Mouse (Mus musculus) myocyte (in vitro differentiated cells): ENCODE results near the gene Usp46. TPM values are rescaled to one million over a fixed set of nuclear protein-coding genes. Genes with fewer than 3 reads are reported as not detected.

Experiments
- H3K27me3 ChIP-seq: one replicate; pipeline ENCODE4 v1.6.1; 2011; ENCODE audit not compliant: control insufficient read depth, insufficient read depth, insufficient read length
- H3K36me3 ChIP-seq: one replicate; pipeline ENCODE4 v1.6.1; 2011; ENCODE audit not compliant: control insufficient read depth, insufficient read depth
- H3K4me2 ChIP-seq: one replicate; pipeline ENCODE4 v1.6.1; 2011; ENCODE audit warnings: low read depth, control low read depth
- H3K4me3 ChIP-seq: one replicate; pipeline ENCODE4 v1.5.1; 2011; ENCODE audit warnings: mild to moderate bottlenecking, control low read depth, moderate library complexity
- H3K79me2 ChIP-seq: one replicate; pipeline ENCODE4 v1.6.1; 2011; ENCODE audit not compliant: control insufficient read depth, insufficient read depth
- H3ac ChIP-seq: one replicate; pipeline ENCODE4 v1.6.1; 2011; ENCODE audit not compliant: control insufficient read depth, insufficient read length
- CEBPB ChIP-seq: IDR thresholded peaks from 2 replicates; pipeline ENCODE4 v1.6.1; 2011; ENCODE audit warnings: mild to moderate bottlenecking, moderate library complexity; ENCODE audit not compliant: poor library complexity, insufficient read depth, severe bottlenecking
- E2F4 ChIP-seq: IDR thresholded peaks from one replicate; pipeline ENCODE4 v1.6.1; 2011; ENCODE audit warnings: mild to moderate bottlenecking, control low read depth, moderate library complexity; ENCODE audit not compliant: insufficient read depth
- MAX ChIP-seq: IDR thresholded peaks from one replicate; pipeline ENCODE4 v1.6.1; 2011; ENCODE audit warnings: low read depth, mild to moderate bottlenecking, control low read depth
- MYOD1 ChIP-seq, 3 experiments: IDR thresholded peaks; one replicate each; pipeline ENCODE4 v1.6.1; 2011; ENCODE audit warnings: control low read depth in 2 of 3, low read depth in 2 of 3, mild to moderate bottlenecking in 2 of 3, moderate library complexity in 1 of 3; ENCODE audit not compliant: insufficient read length in 2 of 3, control insufficient read depth in 1 of 3
- MYOG ChIP-seq, 3 experiments: IDR thresholded peaks; one replicate each; pipeline ENCODE4 v1.6.1; 2011; ENCODE audit warnings: control low read depth in 2 of 3, low read depth in 2 of 3, mild to moderate bottlenecking in 2 of 3; ENCODE audit not compliant: insufficient read length in 2 of 3, control insufficient read depth in 1 of 3, insufficient read depth in 1 of 3
- POLR2A ChIP-seq: IDR thresholded peaks from one replicate; pipeline ENCODE4 v1.6.1; 2011; ENCODE audit warnings: low read depth, mild to moderate bottlenecking, control low read depth, moderate library complexity; ENCODE audit not compliant: insufficient read length
- POLR2AphosphoS2 ChIP-seq: IDR thresholded peaks from one replicate; pipeline ENCODE4 v1.6.1; 2011; ENCODE audit warnings: low read depth, control low read depth; ENCODE audit not compliant: insufficient read length
- REST ChIP-seq: IDR thresholded peaks from one replicate; pipeline ENCODE4 v1.6.1; 2011; ENCODE audit warnings: mild to moderate bottlenecking, control low read depth, moderate library complexity; ENCODE audit not compliant: insufficient read depth, insufficient read length
- SRF ChIP-seq: IDR thresholded peaks from one replicate; pipeline ENCODE4 v1.6.1; 2011; ENCODE audit warnings: low read depth; ENCODE audit not compliant: control insufficient read depth, insufficient read length
- TCF12 ChIP-seq: IDR thresholded peaks from one replicate; pipeline ENCODE4 v1.6.1; 2011; ENCODE audit warnings: mild to moderate bottlenecking, control low read depth; ENCODE audit not compliant: poor library complexity, insufficient read depth, severe bottlenecking
- TCF3 ChIP-seq: IDR thresholded peaks from one replicate; pipeline ENCODE4 v1.6.1; 2011; ENCODE audit warnings: low read depth, control low read depth; ENCODE audit not compliant: insufficient read length
- USF1 ChIP-seq: IDR thresholded peaks from one replicate; pipeline ENCODE4 v1.6.1; 2011; ENCODE audit warnings: low read depth, mild to moderate bottlenecking, control low read depth, moderate library complexity
- polyA plus RNA-seq: library from polyadenylated mRNA; unstranded; fragments of >200 nt; fragmentation: generic; extraction: Trizol; gene quantifications from one replicate; pipeline ENCODE4 v1.2.1, GENCODE M21; 2012; ENCODE audit warnings: missing spikeins

Gene Usp46
- polyA plus RNA-seq, 1 experiment = 6.1 TPM

DNA sequence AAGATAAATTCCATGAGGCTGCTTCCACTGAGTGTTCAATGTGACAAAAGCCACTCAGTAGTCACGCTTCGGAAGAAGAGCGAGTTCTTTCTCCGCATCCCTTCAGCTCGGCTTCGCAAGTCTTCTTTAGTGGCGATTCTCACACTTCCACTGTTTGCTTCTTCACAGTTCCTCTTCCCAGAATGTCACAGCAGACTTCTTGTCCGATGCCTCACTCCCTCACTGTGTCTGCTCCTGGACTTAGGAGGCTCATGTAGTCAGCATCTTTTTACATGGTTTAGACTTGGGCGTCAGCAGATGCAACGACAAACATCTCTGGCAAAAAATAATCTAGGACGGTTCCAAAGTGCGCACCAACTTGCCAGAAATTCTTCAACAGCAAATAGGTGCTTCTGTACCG is 75.9 kb downstream of the Usp46 start:
- H3K27me3 ChIP-seq = no peaks in the 10 kb centered on the region
- TF ChIP-seq MAX = no peak
- TF ChIP-seq REST = no peak
- no peak for TF ChIP-seq CEBPB
- no peaks in the 10 kb centered on the region for H3K79me2 ChIP-seq
- no peak overlapping the region for H3K4me2 ChIP-seq
- H3K4me3 ChIP-seq = no peak overlapping the region
- no peak overlapping the region for H3ac ChIP-seq
- no peaks in the 10 kb centered on the region for H3K36me3 ChIP-seq

DNA sequence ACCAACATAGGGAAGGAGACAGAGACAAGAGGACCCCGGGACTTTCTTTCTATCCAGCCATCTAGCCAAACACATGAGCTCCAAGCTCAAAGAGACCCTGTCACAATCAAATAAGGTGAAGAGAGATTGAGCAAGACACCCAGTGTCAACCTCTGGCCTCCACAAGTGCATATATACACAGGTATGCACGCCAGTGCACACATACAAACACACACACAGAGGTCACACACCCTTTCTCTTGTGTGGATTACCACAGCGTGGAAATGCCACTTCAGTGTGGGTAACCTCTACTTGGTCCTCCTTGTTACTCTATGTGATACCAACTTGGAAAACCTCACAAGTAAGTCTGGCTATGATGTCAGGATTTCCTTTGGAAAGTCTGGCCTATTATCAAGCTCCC is 78.7 kb downstream of the Usp46 start:
- Histone ChIP-seq H3K79me2 (no peaks in the 10 kb centered on the region), H3K36me3 (no peaks in the 10 kb centered on the region), H3K4me2 (no peak overlapping the region), H3K27me3 (no peaks in the 10 kb centered on the region), H3ac (no peak overlapping the region), H3K4me3 (no peak overlapping the region)
- TF ChIP-seq TCF12 = no peak

DNA sequence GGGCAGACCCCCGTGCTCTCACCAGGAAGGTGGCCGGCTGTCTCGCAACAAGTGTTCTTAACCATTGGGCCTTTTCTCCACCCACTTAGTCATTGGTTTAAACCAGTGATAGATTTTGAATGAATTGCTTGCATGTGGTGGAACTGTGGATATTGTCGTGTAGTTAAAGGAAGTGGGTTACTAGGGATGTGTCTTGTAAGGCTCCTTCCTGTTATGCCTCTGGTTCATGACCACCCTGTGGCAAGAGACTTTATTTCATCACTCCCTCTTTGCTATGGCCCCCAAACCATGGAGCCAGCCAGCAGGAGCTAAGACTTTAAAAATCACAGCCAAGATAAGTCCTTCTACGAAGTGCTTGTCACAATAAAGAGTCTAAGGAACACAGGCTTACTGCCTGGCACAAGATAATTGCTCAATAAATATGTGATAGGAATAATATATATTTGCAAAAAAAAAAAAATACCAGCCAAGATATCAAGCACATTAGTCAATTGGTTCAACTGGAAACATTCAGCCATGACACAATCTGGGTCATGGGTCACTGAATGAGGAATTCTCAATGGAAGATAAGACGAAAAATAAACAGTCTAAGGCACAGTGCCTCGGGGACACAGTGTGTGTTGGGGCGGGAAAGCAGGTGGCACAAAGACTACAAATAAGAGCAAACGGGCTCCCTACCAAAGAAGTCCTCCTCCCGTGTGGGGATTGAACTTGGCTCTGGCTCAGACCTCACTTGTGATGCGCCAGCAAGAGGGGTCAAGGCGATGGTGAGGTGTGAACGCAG is 80.3 kb downstream of the Usp46 start:
- no peaks in the 10 kb centered on the region for H3K27me3 ChIP-seq
- H3K4me3 ChIP-seq = no peak overlapping the region
- no peaks in the 10 kb centered on the region for H3K79me2 ChIP-seq
- no peak overlapping the region for H3ac ChIP-seq
- TF ChIP-seq POLR2A (no peak), MAX (no peak), POLR2AphosphoS2 (no peak), TCF3 (no peak), MYOD1 (IDR thresholded peaks at IDR 0.05; ENCODE audit: control insufficient read depth in 1 of 3, insufficient read length in 2 of 3, low read depth in 2 of 3) (no peak), TCF12 (no peak), SRF (no peak), E2F4 (no peak), CEBPB (no peak), MYOG (IDR thresholded peaks at IDR 0.05; ENCODE audit: control insufficient read depth in 1 of 3, insufficient read depth in 1 of 3, insufficient read length in 2 of 3, low read depth in 2 of 3) (no peak)
- no peaks in the 10 kb centered on the region for H3K36me3 ChIP-seq
- no peak overlapping the region for H3K4me2 ChIP-seq

DNA sequence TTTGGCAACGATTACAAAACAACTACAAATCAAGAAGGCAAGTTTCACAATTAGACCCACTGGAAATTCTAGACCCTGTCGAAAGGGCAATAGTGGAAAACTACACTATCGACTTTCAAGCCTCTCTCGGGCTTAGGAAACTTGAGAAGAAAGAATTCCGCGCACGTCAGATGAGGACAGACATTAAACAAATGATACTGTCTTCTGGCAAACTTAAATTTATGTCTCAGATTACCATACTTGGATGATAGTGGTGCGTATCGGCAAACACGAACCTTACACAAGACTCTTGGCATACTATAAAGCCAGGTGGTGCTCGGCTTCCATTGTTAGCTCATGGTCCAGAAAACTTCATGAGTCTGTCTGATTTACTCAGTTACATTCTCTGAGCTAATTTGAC is 90.8 kb downstream of the Usp46 start:
- no peak overlapping the region for H3ac ChIP-seq
- H3K27me3 ChIP-seq = no peaks in the 10 kb centered on the region
- no peaks in the 10 kb centered on the region for H3K79me2 ChIP-seq
- TF ChIP-seq SRF (no peak), TCF3 (no peak), USF1 (no peak), E2F4 (no peak), REST (no peak), MYOG (IDR thresholded peaks at IDR 0.05; ENCODE audit: control insufficient read depth in 1 of 3, insufficient read depth in 1 of 3, insufficient read length in 2 of 3, low read depth in 2 of 3) (no peak), POLR2A (no peak), POLR2AphosphoS2 (no peak), CEBPB (no peak), MAX (no peak), MYOD1 (IDR thresholded peaks at IDR 0.05; ENCODE audit: control insufficient read depth in 1 of 3, insufficient read length in 2 of 3, low read depth in 2 of 3) (no peak), TCF12 (no peak)
- H3K4me3 ChIP-seq = no peak overlapping the region
- no peaks in the 10 kb centered on the region for H3K36me3 ChIP-seq
- H3K4me2 ChIP-seq = peak overlapping the region; percentile 42

DNA sequence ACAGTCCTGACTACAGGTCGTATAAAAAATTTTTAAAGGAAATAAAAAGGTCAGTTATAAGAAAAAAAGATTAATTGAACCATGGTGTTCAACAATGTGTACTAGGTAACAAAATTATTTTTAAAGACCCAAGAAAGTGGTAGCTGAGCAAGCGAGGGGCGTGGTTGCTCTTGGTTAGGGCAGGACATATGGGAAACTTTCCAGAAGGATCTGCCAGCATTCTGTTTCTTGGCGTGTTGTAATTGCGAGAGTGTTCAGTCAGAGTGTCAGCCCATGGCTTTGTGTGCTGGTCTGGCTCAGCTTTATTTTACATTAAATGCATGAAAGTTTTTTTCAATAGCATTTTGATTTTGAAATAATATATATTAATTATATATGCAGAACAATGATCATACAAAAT is 96.5 kb downstream of the Usp46 start:
- no peak for TF ChIP-seq REST
- TF ChIP-seq TCF3 = no peak
- no peak for TF ChIP-seq CEBPB
- TF ChIP-seq MYOG (IDR thresholded peaks at IDR 0.05; ENCODE audit: control insufficient read depth in 1 of 3, insufficient read depth in 1 of 3, insufficient read length in 2 of 3, low read depth in 2 of 3) = no peak
- TF ChIP-seq POLR2AphosphoS2 = no peak
- TF ChIP-seq E2F4 = no peak
- no peak for TF ChIP-seq MAX
- TF ChIP-seq SRF = no peak
- no peak for TF ChIP-seq USF1
- no peak for TF ChIP-seq TCF12
- no peak for TF ChIP-seq MYOD1 (IDR thresholded peaks at IDR 0.05; ENCODE audit: control insufficient read depth in 1 of 3, insufficient read length in 2 of 3, low read depth in 2 of 3)
- TF ChIP-seq POLR2A = no peak
- Histone ChIP-seq H3K4me3 (no peak overlapping the region), H3K79me2 (no peaks in the 10 kb centered on the region), H3K4me2 (no peak overlapping the region), H3ac (no peak overlapping the region), H3K27me3 (no peaks in the 10 kb centered on the region), H3K36me3 (no peaks in the 10 kb centered on the region)
